Mouse (Mus musculus): ENCODE measurements around the gene Rufy1.

Rufy1 gene

GRCm38 (mm10) chr11:50421934-50422780, 8.8 kb downstream of the Rufy1 start:
- DNase-seq: peak; percentile 49

DNA sequence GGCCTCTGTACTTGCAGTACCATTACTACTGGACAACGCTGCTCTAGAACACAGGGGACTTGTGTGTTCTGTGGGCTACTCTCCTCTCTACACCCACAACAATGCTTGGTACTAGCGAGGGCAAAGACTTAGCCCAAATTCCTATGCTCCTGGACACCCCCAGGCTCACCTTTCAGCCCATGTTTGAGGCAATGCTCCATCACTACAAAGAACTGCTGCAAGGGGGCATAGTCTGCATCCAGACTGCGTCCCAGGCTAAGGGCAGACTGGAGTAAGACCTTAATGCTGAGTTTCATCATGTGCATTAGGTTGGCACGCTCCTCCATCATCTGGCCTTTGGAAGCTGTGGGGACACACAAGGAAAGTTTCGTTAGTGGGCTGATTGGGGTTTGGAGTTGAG, 9.5 kb downstream of the Rufy1 start:
- DNase-seq: no peak

DNA sequence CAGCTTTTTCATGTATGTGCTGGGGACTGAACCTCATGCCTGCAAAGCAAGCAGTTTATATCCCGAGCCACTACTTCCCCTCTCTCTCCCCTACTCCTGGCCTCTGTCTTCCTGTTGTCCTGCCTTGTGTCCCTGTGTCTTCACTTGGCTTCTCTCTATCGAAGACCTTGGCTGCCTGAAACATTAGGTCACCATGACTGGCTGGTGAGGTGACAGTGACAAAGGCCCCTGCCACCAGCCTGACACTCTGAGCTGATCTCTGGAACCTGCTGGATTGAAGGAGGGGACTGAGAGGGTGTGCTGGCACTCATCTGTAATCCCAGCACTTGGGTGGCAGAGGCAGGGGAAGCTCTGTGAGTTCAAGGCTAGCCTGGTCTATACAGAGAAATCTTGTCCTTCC, 13.1 kb downstream of the Rufy1 start:
- DNase-seq: no peak

- no peak for DNase-seq
Observed at GRCm38 (mm10) chr11:50415563-50416241, 15.2 kb downstream of the Rufy1 start.

GRCm38 (mm10) chr11:50407235-50407634, 23.7 kb downstream of the Rufy1 start:
- no peak for DNase-seq

GRCm38 (mm10) chr11:50403367-50404014, 27.4 kb downstream of the Rufy1 start:
- DNase-seq: peak; percentile 32

DNA sequence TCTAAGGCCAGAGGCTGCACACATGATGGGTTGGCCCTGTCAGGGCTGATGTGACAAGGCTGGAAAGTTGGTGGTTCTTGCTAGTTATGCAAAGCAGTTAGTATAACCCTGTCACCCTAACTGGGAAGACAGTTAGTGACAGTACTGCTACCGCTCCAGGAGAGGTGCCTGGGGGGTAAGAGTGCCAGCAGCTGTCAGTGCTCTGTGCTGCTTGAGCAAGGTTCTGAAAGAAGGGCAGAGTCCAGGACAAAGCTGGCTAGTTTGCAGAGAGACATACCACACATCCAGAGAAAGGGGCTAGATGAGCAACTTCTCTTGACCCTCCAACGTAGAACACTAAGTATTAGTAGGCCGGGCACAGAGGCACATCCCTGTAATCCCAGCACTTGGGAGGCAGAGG, 28.4 kb downstream of the Rufy1 start:
- no peak for DNase-seq

DNA sequence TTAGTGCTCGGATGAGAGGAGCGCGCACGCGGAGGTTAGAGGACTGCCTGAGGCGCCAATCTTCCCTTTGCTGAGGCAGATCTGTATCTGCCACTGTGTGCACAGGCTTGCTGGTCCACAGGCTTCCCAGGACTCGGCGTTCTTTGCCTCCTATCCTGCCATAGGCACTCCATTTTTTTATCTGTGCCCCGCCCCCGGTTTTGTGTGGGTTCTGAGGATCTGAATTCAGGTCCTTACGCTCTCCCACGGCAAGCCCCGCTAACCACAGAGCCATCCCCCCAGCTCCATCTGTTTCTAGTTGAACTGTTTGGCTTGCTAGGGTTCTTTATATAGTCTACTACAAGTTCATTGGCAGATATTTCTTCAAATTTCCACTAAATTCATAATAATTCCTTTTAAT, 32.1 kb downstream of the Rufy1 start:
- DNase-seq: no peak

GRCm38 (mm10) chr11:50397316-50397715, 33.6 kb downstream of the Rufy1 start:
- no peak for DNase-seq

GRCm38 (mm10) chr11:50396766-50397307, 34.1 kb downstream of the Rufy1 start:
- no peak for DNase-seq

GRCm38 (mm10) chr11:50394731-50395130, 36.2 kb downstream of the Rufy1 start:
- DNase-seq: no peak

GRCm38 (mm10) chr11:50393306-50393705, 37.6 kb downstream of the Rufy1 start:
- no peak for DNase-seq

GRCm38 (mm10) chr11:50391272-50391960, 39.5 kb downstream of the Rufy1 start:
- DNase-seq: no peak

GRCm38 (mm10) chr11:50389616-50390015, 41.3 kb downstream of the Rufy1 start:
- no peak for DNase-seq

GRCm38 (mm10) chr11:50389011-50389410, 41.9 kb downstream of the Rufy1 start:
- DNase-seq: peak; percentile 5

GRCm38 (mm10) chr11:50388217-50388929, 42.6 kb downstream of the Rufy1 start:
- DNase-seq: peak; percentile 1

DNA sequence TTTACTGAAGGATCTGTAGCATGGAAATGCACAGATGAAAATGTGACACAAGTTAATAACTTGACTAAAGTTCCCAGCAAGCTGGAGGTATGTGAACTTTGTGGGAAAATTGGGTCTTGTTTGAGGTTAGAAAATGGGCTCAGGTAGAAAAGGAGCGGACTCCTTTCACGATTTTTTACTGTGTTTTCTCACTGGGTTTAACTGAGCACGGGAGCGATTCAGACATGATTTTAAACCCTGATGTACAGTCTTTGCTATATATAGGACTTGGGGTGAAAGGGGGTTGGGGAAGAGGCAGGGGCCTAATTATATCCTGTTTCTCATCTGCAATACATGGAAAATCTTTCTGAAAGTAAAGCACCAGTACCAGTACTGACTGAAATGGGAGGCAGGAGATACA, 43.2 kb downstream of the Rufy1 start:
- DNase-seq: no peak

DNA sequence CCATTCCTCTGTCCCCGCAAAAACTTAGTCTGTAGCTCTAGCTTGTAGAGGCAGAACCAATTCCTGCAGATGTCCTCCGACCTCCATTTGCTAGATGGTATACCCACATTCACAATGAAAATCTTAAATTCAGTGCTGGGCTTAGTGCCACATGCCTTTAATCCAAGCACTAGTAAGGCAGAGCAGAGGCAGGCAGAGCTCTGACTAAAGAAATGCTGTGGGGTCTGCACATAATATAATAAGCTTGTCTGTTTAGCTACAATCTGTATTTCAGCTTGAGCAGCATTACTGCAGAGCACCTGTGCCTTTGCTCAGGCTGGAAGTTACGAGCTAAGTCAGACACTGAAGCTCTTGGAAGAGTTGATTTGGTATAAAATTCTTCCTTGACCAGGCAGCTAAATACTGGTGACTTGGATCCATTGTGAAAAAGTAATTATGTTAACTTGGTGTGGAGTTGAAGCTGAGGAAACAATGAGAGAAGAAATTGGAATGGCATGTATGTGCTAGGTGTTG, 43.7 kb downstream of the Rufy1 start:
- DNase-seq: no peak

GRCm38 (mm10) chr11:50381311-50381710, 49.6 kb downstream of the Rufy1 start:
- no peak for DNase-seq

GRCm38 (mm10) chr11:50379023-50379752, 51.7 kb downstream of the Rufy1 start:
- DNase-seq: no peak

All from cerebellum, adult 11-12 months (tissue).